Mouse (Mus musculus) neural tube, embryonic 11.5 days (tissue): ENCODE data around the gene Eya2. TPM values are rescaled to one million over a fixed set of nuclear protein-coding genes. Genes with fewer than 3 reads are reported as not detected.

Experiments used
- ATAC-seq: fragments of 200-750 bp; cut with Nextera tagmentation; 2 replicates; pipeline ENCODE4 v1.8.0; 2017; ENCODE audit warnings: moderate number of reproducible peaks, mild to moderate bottlenecking, moderate TSS enrichment, moderate library complexity; ENCODE audit not compliant: insufficient read depth, low FRiP score, low TSS enrichment
- DNase-seq: peaks from one replicate; pipeline ENCODE4 v3.0.0-alpha.2; 2015; ENCODE audit warnings: low spot score
- H3K27ac ChIP-seq: fragments of 300-500 bp; sonication (generic); 2 replicates; pipeline ENCODE4 v1.5.1; 2014; ENCODE audit warnings: low read depth, mild to moderate bottlenecking, low read length
- H3K27me3 ChIP-seq: fragments of 300-500 bp; sonication (generic); 2 replicates; pipeline ENCODE4 v1.6.1; 2014; ENCODE audit warnings: mild to moderate bottlenecking, low read length, mixed read lengths; ENCODE audit not compliant: control insufficient read depth, insufficient read depth
- H3K36me3 ChIP-seq: fragments of 300-500 bp; sonication (generic); 2 replicates; pipeline ENCODE4 v1.6.1; 2014; ENCODE audit warnings: mild to moderate bottlenecking, low read length, moderate library complexity, mixed read lengths; ENCODE audit not compliant: control insufficient read depth, insufficient read depth
- H3K4me1 ChIP-seq: fragments of 300-500 bp; sonication (generic); 2 replicates; pipeline ENCODE4 v1.6.1; 2014; ENCODE audit warnings: low read length, mixed read lengths; ENCODE audit not compliant: control insufficient read depth, insufficient read depth
- H3K4me2 ChIP-seq: fragments of 300-500 bp; sonication (generic); 2 replicates; pipeline ENCODE4 v1.6.1; 2014; ENCODE audit warnings: low read depth, mild to moderate bottlenecking, moderate library complexity
- H3K4me3 ChIP-seq: fragments of 300-500 bp; sonication (generic); 2 replicates; pipeline ENCODE4 v1.5.1; 2014; ENCODE audit warnings: low read depth, low read length
- H3K9ac ChIP-seq: fragments of 300-500 bp; sonication (generic); 2 replicates; pipeline ENCODE4 v1.6.1; 2014; ENCODE audit warnings: mild to moderate bottlenecking, low read length
- H3K9me3 ChIP-seq: fragments of 300-500 bp; sonication (generic); 2 replicates; pipeline ENCODE4 v1.6.1; 2016; ENCODE audit warnings: low read length; ENCODE audit not compliant: control insufficient read depth
- WGBS: fragments of 180-500 bp; shearing (Covaris S2); extraction: QIAGEN DNeasy Blood & Tissue Kit; methylation state at CpG from one replicate; pipeline ENCODE4 v1.1.7; 2014; 5-methylcytosine and 5-hydroxymethylcytosine counted together
- polyA plus RNA-seq: library from polyadenylated mRNA; unstranded; fragments of >200 nt; fragmentation: Nextera tagmentation; extraction: Ambion mirVana; gene quantifications from 2 replicates; pipeline ENCODE4 v1.2.1, GENCODE M21; 2014

Eya2 gene
- polyA plus RNA-seq, 1 experiment from 2014 or later, result 29.6 TPM

DNA sequence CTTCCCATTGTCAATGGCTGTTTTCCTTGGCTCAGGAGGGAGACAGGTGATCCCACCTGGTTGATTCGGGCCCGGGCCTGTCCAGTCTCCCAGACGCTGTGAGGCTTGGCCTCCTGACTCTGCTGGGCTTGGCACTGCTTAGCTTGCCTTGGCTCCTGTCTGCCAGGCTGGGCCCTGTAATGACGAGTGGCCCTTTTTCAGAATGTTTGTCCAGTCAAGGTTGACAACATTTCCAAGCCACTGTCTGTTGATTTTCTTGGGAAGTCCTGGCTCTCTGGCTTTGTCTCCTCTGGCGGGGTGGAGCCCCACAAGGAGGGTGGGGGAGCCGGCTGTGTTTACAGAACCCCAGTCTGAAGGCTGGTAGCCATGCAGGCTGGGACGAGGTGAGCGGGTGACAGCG, 49.2 kb downstream of the Eya2 start:
- no peak for ATAC-seq
- peak; percentile 7 for DNase-seq
- no peak overlapping the region for H3K4me2 ChIP-seq
- H3K4me1 ChIP-seq, result peaks cover 15% of the 10 kb centered on the region
- no peaks in the 10 kb centered on the region for H3K36me3 ChIP-seq
- no peak overlapping the region for H3K4me3 ChIP-seq
- no peaks in the 10 kb centered on the region for H3K27me3 ChIP-seq
- WGBS, result 77% methylated on average over 9 of the region's 9 CpGs
- no peaks in the 10 kb centered on the region for H3K9me3 ChIP-seq
- no peak overlapping the region for H3K9ac ChIP-seq
- no peak overlapping the region for H3K27ac ChIP-seq

DNA sequence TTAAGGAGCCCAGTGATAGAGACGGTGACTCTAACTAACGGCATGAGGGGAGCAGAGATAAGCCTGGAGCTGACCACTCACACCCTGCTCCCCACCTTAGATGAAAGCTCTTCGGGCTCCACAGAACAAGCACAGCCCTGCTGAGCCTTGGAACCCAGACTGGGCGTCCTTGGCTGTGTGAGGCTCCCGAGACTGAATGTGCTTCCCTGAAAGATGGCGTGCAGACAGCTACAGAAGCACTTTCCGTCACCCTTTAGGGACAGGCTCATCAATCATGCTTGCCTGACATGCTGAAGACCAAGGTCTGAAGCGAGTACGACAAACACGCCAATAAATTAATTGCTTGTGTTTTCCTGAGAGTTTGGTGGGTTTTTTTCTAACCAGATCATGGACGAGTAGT, 56.2 kb downstream of the Eya2 start:
- Histone ChIP-seq H3K9me3 (no peaks in the 10 kb centered on the region), H3K27me3 (no peaks in the 10 kb centered on the region), H3K9ac (no peak overlapping the region), H3K4me3 (no peak overlapping the region), H3K36me3 (no peaks in the 10 kb centered on the region), H3K4me1 (peaks cover 33% of the 10 kb centered on the region), H3K27ac (0 out of 2 replicates have a peak overlapping the region, but pooled peaks have one; percentile 23), H3K4me2 (no peak overlapping the region)
- no peak for ATAC-seq
- no peak for DNase-seq
- WGBS, result 38% methylated on average over 11 of the region's 11 CpGs

DNA sequence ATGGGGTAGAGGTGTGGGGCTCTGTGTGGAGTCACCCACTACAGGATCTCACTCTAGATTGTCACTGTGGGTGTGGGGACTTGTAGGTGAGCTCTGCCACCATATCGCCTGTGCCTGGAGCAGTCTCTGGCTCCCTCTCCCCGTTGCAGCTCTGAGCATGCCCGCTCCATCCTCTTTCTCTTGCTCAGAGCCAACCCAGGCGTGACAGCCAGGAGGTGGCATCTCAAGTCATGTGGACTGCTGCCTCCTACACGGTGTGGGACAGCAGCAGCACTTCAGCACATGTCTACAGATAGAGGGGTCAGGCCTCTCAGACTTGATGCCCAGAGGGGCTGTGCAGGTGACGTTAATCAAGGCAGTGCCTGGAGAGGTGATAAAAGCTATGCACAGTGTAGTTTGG, 57.4 kb downstream of the Eya2 start:
- ATAC-seq, result no peak
- Histone ChIP-seq H3K27ac (no peak overlapping the region), H3K4me2 (no peak overlapping the region), H3K4me1 (peaks cover 36% of the 10 kb centered on the region), H3K36me3 (no peaks in the 10 kb centered on the region), H3K27me3 (no peaks in the 10 kb centered on the region), H3K4me3 (no peak overlapping the region), H3K9me3 (no peaks in the 10 kb centered on the region), H3K9ac (no peak overlapping the region)
- 68% methylated on average over 6 of the region's 6 CpGs for WGBS
- DNase-seq, result no peak

GRCm38 (mm10) chr2:165653001-165653921, 58.4 kb downstream of the Eya2 start:
- peak; percentile 71 for ATAC-seq
- Histone ChIP-seq H3K36me3 (no peaks in the 10 kb centered on the region), H3K9ac (no peak overlapping the region; the same call in 1 of the 2 replicates), H3K27ac (peak overlapping the region; percentile 67), H3K4me1 (peaks cover 36% of the 10 kb centered on the region), H3K4me3 (no peak overlapping the region), H3K4me2 (0 out of 2 replicates have a peak overlapping the region, but pooled peaks have one; percentile 3), H3K27me3 (no peaks in the 10 kb centered on the region), H3K9me3 (no peaks in the 10 kb centered on the region)
- peak; percentile 88 for DNase-seq
- WGBS, result 20% methylated on average over 14 of the region's 14 CpGs

GRCm38 (mm10) chr2:165654151-165654550, 59.3 kb downstream of the Eya2 start:
- ATAC-seq (no peak), DNase-seq (no peak)
- Histone ChIP-seq H3K4me2 (no peak overlapping the region), H3K4me3 (no peak overlapping the region), H3K9ac (no peak overlapping the region), H3K36me3 (no peaks in the 10 kb centered on the region), H3K9me3 (no peaks in the 10 kb centered on the region), H3K27me3 (no peaks in the 10 kb centered on the region), H3K4me1 (peaks cover 36% of the 10 kb centered on the region), H3K27ac (no peak overlapping the region)
- WGBS, result 59% methylated on average over 9 of the region's 9 CpGs

- H3K27me3 ChIP-seq, result no peaks in the 10 kb centered on the region
- H3K27ac ChIP-seq, result no peak overlapping the region
- no peak overlapping the region for H3K4me2 ChIP-seq
- DNase-seq (peak; percentile 9), ATAC-seq (no peak)
- H3K4me3 ChIP-seq, result no peak overlapping the region
- 78% methylated on average over 10 of the region's 10 CpGs for WGBS
- H3K36me3 ChIP-seq, result no peaks in the 10 kb centered on the region
- peaks cover 36% of the 10 kb centered on the region for H3K4me1 ChIP-seq
- H3K9ac ChIP-seq, result no peak overlapping the region
- no peaks in the 10 kb centered on the region for H3K9me3 ChIP-seq
These were observed 60.1 kb downstream of the Eya2 start for GRCm38 (mm10) chr2:165654696-165655491.

DNA sequence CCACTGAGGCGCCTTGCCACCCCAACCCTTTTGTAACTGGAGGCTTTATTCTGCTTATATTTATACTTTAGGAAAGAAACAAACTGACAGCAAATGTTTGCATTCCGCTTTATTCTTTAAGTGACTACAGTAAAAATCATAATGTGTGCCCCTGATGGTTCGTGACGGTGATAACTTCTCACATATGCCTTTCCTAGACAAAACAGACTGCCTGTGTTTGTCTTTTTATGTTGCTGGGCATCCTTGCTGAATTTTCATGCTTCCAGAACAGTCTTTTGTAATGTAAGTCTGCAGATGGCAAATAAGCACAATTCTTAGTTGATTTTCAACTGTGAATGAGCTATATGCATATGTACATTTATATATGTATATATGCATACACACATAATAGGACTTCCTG, 61.7 kb downstream of the Eya2 start:
- Histone ChIP-seq H3K4me2 (no peak overlapping the region), H3K4me3 (no peak overlapping the region), H3K9ac (no peak overlapping the region), H3K27me3 (no peaks in the 10 kb centered on the region), H3K36me3 (no peaks in the 10 kb centered on the region), H3K4me1 (peaks cover 31% of the 10 kb centered on the region), H3K9me3 (no peaks in the 10 kb centered on the region), H3K27ac (no peak overlapping the region)
- DNase-seq (peak; percentile 3), ATAC-seq (no peak)
- WGBS, result 96% methylated on average over 4 of the region's 4 CpGs

DNA sequence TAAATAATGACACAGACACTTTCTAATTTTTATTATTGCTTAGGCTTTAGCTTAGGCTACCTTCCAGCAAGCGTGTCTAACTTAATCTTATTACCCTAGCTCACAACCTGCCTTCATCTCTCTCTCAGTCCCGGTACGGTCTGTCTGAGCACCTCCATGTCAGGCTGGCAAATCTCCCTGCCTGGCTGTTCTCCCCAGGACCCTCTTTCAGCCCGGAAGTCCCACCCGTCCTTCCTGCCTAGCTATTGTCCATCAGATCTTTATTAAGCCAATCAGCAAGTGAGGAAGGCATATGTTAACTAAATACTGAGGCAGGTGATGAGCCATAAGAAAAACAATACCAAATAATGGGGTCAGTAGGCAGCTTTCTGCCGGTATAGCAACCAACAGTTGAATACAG, 62.1 kb downstream of the Eya2 start:
- WGBS, result 67% methylated on average over 6 of the region's 6 CpGs
- H3K9ac ChIP-seq, result no peak overlapping the region
- H3K27ac ChIP-seq, result no peak overlapping the region

More for the DNA sequence above, 62.1 kb downstream of the Eya2 start:
- no peaks in the 10 kb centered on the region for H3K9me3 ChIP-seq
- H3K4me1 ChIP-seq, result peaks cover 29% of the 10 kb centered on the region
- no peaks in the 10 kb centered on the region for H3K36me3 ChIP-seq
- no peak overlapping the region for H3K4me2 ChIP-seq
- ATAC-seq, result no peak
- no peak overlapping the region for H3K4me3 ChIP-seq
- no peaks in the 10 kb centered on the region for H3K27me3 ChIP-seq
- DNase-seq, result peak; percentile 7
